Mouse (Mus musculus): Measurements from ENCODE around the gene 1190005I06Rik. TPM values are rescaled to one million over a fixed set of nuclear protein-coding genes. Genes with fewer than 3 reads are reported as not detected.

Gene 1190005I06Rik
- polyA plus RNA-seq, 1 experiment from 2014 or later = 2.0 TPM

DNA sequence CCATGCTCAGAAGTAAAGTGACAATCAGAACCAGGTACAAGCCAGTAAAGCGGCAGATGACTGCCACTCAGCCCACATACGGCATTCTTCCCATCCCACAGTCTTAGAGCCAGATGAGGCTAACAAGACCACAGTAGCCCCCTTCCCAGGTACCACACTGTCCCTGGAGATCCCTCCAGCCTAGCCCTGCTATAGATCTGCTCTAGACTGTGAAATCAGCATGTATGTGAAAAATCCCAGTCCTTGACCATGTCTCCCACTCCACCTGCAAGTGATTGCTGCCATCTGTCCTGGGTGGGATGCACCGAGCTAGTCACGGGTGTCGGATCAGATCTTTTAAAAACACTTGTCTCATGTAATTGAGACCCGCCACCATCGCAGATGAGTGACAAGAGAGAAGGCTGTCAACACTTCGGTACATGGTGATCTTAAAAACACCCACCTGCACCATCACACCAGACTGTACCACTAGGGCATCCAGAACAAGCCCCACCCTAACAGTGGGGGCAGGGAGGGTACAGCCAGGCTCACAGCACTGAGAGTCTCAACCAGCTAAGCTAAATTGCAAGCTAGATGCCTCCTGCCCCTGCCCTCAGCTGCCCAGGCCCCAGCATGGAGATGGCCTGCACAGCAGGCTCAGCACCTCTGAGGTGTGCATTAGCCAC is 67.0 kb downstream of the 1190005I06Rik start:
- Histone ChIP-seq H3K4me2 (replicated peaks; ENCODE audit: low read depth, low read length) (no peak overlapping the region), H3K27ac (ENCODE audit: low read length) (no peak overlapping the region), H3K9ac (replicated peaks; ENCODE audit: low read depth) (no peak overlapping the region), H3K4me3 (ENCODE audit: low read depth, low read length) (no peak overlapping the region), H3K9me3 (ENCODE audit: low read length) (no peaks in the 10 kb centered on the region), H3K36me3 (ENCODE audit: insufficient read depth, low read length) (peaks cover 39% of the 10 kb centered on the region), H3K4me1 (ENCODE audit: insufficient read depth, low read depth, low read length) (no peaks in the 10 kb centered on the region), H3K27me3 (replicated peaks; ENCODE audit: insufficient read depth, low read length) (no peaks in the 10 kb centered on the region)
- no peak for DNase-seq (ENCODE audit: low spot score)
- ATAC-seq = no peak
- TF ChIP-seq EP300 (IDR thresholded peaks at IDR 0.05) (no peak), CTCF (IDR thresholded peaks at IDR 0.05) (no peak)
- 88% methylated on average over 8 of the region's 8 CpGs for WGBS

DNA sequence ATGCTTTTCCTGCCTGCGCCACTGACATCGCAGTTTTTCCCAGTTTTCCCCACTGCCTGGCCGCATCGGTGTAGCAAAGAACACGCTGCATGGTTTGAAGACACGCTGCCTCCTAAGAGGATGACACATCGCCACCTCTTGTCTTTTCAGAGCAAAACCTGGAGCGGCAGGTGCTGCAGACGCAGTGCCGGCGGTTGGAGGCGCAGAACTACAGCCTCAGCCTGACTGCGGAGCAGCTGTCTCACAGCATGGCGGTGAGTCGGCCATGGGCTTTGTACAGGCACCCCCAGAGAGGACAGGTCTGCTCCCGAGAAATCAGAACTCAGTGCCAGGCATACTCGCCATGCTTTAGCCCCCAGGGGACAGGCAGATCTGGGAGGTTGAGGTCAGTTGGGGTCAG is 69.6 kb downstream of the 1190005I06Rik start:
- TF ChIP-seq EP300 (IDR thresholded peaks at IDR 0.05) = no peak
- no peak for TF ChIP-seq CTCF (IDR thresholded peaks at IDR 0.05)
- WGBS = 96% methylated on average over 17 of the region's 17 CpGs

GRCm38 (mm10) chr8:120575801-120576200 is 71.6 kb downstream of the 1190005I06Rik start:
- Histone ChIP-seq H3K4me3 (ENCODE audit: low read depth, low read length) (no peak overlapping the region), H3K27ac (ENCODE audit: low read length) (no peak overlapping the region), H3K9me3 (ENCODE audit: low read length) (no peaks in the 10 kb centered on the region), H3K9ac (replicated peaks; ENCODE audit: low read depth) (no peak overlapping the region), H3K27me3 (replicated peaks; ENCODE audit: insufficient read depth, low read length) (no peaks in the 10 kb centered on the region), H3K4me2 (replicated peaks; ENCODE audit: low read depth, low read length) (no peak overlapping the region), H3K36me3 (ENCODE audit: insufficient read depth, low read length) (peaks cover 82% of the 10 kb centered on the region), H3K4me1 (ENCODE audit: insufficient read depth, low read depth, low read length) (no peaks in the 10 kb centered on the region)
- WGBS = 65% methylated on average over 9 of the region's 9 CpGs
- ATAC-seq (no peak), DNase-seq (ENCODE audit: low spot score) (no peak)
- no peak for TF ChIP-seq CTCF (IDR thresholded peaks at IDR 0.05)
- no peak for TF ChIP-seq EP300 (IDR thresholded peaks at IDR 0.05)

More for the DNA sequence above, 69.6 kb downstream of the 1190005I06Rik start:
- H3K9ac ChIP-seq (replicated peaks; ENCODE audit: low read depth) = no peak overlapping the region
- H3K4me3 ChIP-seq (ENCODE audit: low read depth, low read length) = no peak overlapping the region
- H3K27ac ChIP-seq (ENCODE audit: low read length) = no peak overlapping the region
- no peaks in the 10 kb centered on the region for H3K27me3 ChIP-seq (replicated peaks; ENCODE audit: insufficient read depth, low read length)
- H3K4me2 ChIP-seq (replicated peaks; ENCODE audit: low read depth, low read length) = no peak overlapping the region
- H3K36me3 ChIP-seq (ENCODE audit: insufficient read depth, low read length) = peaks cover 65% of the 10 kb centered on the region
- no peaks in the 10 kb centered on the region for H3K9me3 ChIP-seq (ENCODE audit: low read length)
- H3K4me1 ChIP-seq (ENCODE audit: insufficient read depth, low read depth, low read length) = no peaks in the 10 kb centered on the region
- DNase-seq (ENCODE audit: low spot score) (no peak), ATAC-seq (no peak)

DNA sequence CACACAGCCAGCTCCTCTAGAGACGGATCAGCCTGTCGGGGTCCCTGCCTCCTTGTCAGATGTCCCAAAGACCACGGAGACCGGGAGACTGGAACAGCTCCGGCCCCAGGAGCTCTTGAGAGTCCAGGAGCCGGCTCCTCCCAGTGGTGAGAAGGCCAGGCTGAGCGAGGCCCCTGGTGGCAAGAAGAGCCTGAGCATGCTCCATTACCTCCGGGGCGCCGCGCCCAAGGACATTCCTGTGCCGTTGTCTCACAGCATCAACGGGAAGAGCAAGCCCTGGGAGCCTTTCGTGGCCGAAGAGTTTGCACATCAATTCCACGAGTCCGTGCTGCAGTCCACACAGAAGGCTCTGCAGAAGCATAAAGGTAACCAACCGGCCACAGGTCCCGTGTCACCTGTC is 72.5 kb downstream of the 1190005I06Rik start:
- Histone ChIP-seq H3K4me1 (ENCODE audit: insufficient read depth, low read depth, low read length) (no peaks in the 10 kb centered on the region), H3K36me3 (ENCODE audit: insufficient read depth, low read length) (peaks cover 86% of the 10 kb centered on the region), H3K9me3 (ENCODE audit: low read length) (no peaks in the 10 kb centered on the region), H3K9ac (replicated peaks; ENCODE audit: low read depth) (no peak overlapping the region), H3K4me3 (ENCODE audit: low read depth, low read length) (no peak overlapping the region), H3K27ac (ENCODE audit: low read length) (no peak overlapping the region), H3K4me2 (replicated peaks; ENCODE audit: low read depth, low read length) (no peak overlapping the region), H3K27me3 (replicated peaks; ENCODE audit: insufficient read depth, low read length) (no peaks in the 10 kb centered on the region)
- ATAC-seq = no peak
- WGBS = 61% methylated on average over 19 of the region's 19 CpGs
- DNase-seq (ENCODE audit: low spot score) = no peak
- TF ChIP-seq CTCF (IDR thresholded peaks at IDR 0.05) = peak; percentile 26; the same call in 1 of the 2 replicates
- TF ChIP-seq EP300 (IDR thresholded peaks at IDR 0.05) = no peak

- Histone ChIP-seq H3K4me2 (replicated peaks; ENCODE audit: low read depth, low read length) (no peak overlapping the region), H3K4me1 (ENCODE audit: insufficient read depth, low read depth, low read length) (no peaks in the 10 kb centered on the region), H3K4me3 (ENCODE audit: low read depth, low read length) (no peak overlapping the region), H3K9me3 (ENCODE audit: low read length) (no peaks in the 10 kb centered on the region), H3K27ac (ENCODE audit: low read length) (no peak overlapping the region), H3K9ac (replicated peaks; ENCODE audit: low read depth) (no peak overlapping the region), H3K36me3 (ENCODE audit: insufficient read depth, low read length) (peaks cover 92% of the 10 kb centered on the region), H3K27me3 (replicated peaks; ENCODE audit: insufficient read depth, low read length) (no peaks in the 10 kb centered on the region)
- 42% methylated on average over 11 of the region's 11 CpGs for WGBS
- DNase-seq (ENCODE audit: low spot score) (no peak), ATAC-seq (no peak)
- TF ChIP-seq EP300 (IDR thresholded peaks at IDR 0.05) (no peak), CTCF (IDR thresholded peaks at IDR 0.05) (no peak)
Observed at GRCm38 (mm10) chr8:120573866-120574265, 73.6 kb downstream of the 1190005I06Rik start.

- no peak for DNase-seq (ENCODE audit: low spot score)
- TF ChIP-seq EP300 (IDR thresholded peaks at IDR 0.05) (no peak), CTCF (IDR thresholded peaks at IDR 0.05) (peak; percentile 19)
- H3K4me2 ChIP-seq (replicated peaks; ENCODE audit: low read depth, low read length) = no peak overlapping the region
- peaks cover 92% of the 10 kb centered on the region for H3K36me3 ChIP-seq (ENCODE audit: insufficient read depth, low read length)
- no peak overlapping the region for H3K4me3 ChIP-seq (ENCODE audit: low read depth, low read length)
- no peaks in the 10 kb centered on the region for H3K4me1 ChIP-seq (ENCODE audit: insufficient read depth, low read depth, low read length)
- H3K9ac ChIP-seq (replicated peaks; ENCODE audit: low read depth) = no peak overlapping the region
- WGBS = 79% methylated on average over 21 of the region's 21 CpGs
- H3K9me3 ChIP-seq (ENCODE audit: low read length) = no peaks in the 10 kb centered on the region
- no peak overlapping the region for H3K27ac ChIP-seq (ENCODE audit: low read length)
- ATAC-seq = no peak
- H3K27me3 ChIP-seq (replicated peaks; ENCODE audit: insufficient read depth, low read length) = no peaks in the 10 kb centered on the region
Observed at GRCm38 (mm10) chr8:120572534-120572933, 74.9 kb downstream of the 1190005I06Rik start.
